ENCODE assay signal across 1 mouse cellular context in the genomic region with DNA sequence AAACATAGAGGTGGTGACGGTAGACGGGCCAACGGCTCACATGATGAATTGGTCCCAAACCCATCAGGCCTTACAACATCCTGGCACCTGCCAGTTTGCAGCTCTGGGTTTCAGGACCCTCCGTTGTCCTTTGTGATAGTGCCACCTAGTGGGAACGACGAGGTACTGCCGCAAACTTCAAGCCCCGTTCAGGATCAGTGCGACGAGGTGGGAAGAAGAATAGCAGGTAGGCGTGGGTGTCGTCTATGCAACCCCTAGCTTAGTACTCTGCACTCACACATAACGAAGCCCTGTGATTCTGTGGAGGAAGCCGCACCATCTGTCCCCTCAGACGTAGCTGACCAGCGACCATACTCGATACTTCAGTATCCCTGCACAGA.
TF ChIP-seq lines count a peak whose summit lies in the region.

No protein-coding gene starts in this region.

TF ChIP-seq in C2C12, 6 proteins besides CTCF, POLR2A, EP300 and RAD21 (continued from another document):
- no peak for TF ChIP-seq MYOG (IDR thresholded peaks at IDR 0.05; ENCODE audit: control insufficient read depth, extremely low read depth, insufficient read length)
- no peak for TF ChIP-seq MAX (IDR thresholded peaks at IDR 0.05)
- TF ChIP-seq MYOD1 (IDR thresholded peaks at IDR 0.05; ENCODE audit: control insufficient read depth, insufficient read length, low read depth), result peak; percentile 1
- TF ChIP-seq CEBPB (IDR thresholded peaks at IDR 0.05; ENCODE audit: low read depth), result no peak
